29 mouse cellular contexts compared by ENCODE assay signal in the genomic region with DNA sequence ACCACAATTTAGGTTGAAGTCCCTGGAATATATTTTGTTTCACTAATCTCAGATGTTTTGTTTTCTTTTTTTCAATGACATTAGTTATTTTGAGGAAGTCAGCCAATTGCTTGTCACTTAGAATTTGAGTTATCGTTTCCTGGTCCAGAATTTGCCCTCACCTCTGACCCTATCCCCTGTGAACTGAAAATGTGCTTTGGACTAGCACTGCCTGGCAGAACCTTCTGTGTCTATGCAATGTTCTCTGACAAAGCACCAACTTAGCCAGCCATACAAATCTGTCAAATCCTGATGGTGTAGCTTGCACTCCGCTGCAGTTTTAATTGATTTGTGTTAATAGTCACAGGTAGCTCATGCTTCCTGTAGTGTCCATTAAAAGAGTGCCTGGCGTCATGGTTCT. TPM values are rescaled to one million over a fixed set of nuclear protein-coding genes. Genes with fewer than 3 reads are reported as not detected.
DNase-seq lines count a peak whose midpoint lies in the region; ATAC-seq lines count a peak whose summit lies in the region.
"Had no signal": no experiment of that assay in that cellular context is flagged by ENCODE, and none has a peak within 500 bp of the region (broad histone marks: within the 10 kb centered on the region; RNA-seq: fewer than 3 reads in every experiment).

No protein-coding gene starts in this region.

- intact Hi-C loops in heart, postnatal 36 days (cut with DNase I): no loop called here

- no peak for ATAC-seq in kidney, embryonic 15.5 days (replicated peaks; ENCODE audit: low FRiP score)
- ATAC-seq: CD4-positive, CD25-positive, alpha-beta regulatory T cell, adult 4 months; forebrain, embryonic 15.5 days; inflammation-experienced regulatory T-cells, adult 6 months; midbrain, embryonic 15.5 days had no signal

- 0 out of 2 replicates have a peak, but pooled peaks cover 6% of the 10 kb centered on the region for H3K4me1 ChIP-seq in kidney, embryonic 15.5 days
- H3K4me1 ChIP-seq: embryonic facial prominence, embryonic 13.5 days; forebrain, embryonic 15.5 days; hindbrain, embryonic 15.5 days; midbrain, embryonic 15.5 days; neural tube, embryonic 15.5 days had no signal

- 53% methylated on average over 3 of the region's 3 CpGs for WGBS in kidney, embryonic 15.5 days

- H3K4me3 ChIP-seq in kidney, embryonic 15.5 days (replicated peaks): no peak overlapping the region
- H3K4me3 ChIP-seq: embryonic facial prominence, embryonic 13.5 days; forebrain, embryonic 10.5 days; forebrain, embryonic 15.5 days; heart, adult 2 months; heart, embryonic 12.5 days; hindbrain, embryonic 15.5 days; midbrain, embryonic 10.5 days; midbrain, embryonic 15.5 days; neural tube, embryonic 15.5 days had no signal

- H3K4me2 ChIP-seq in kidney, embryonic 15.5 days: no peak overlapping the region
- H3K4me2 ChIP-seq: embryonic facial prominence, embryonic 13.5 days; forebrain, embryonic 15.5 days; heart, embryonic 12.5 days; hindbrain, embryonic 15.5 days; midbrain, embryonic 15.5 days; neural tube, embryonic 15.5 days had no signal

- peak; percentile 66 for DNase-seq in heart, adult 11 months
- no peak for DNase-seq in heart, postnatal 36 days
- DNase-seq in kidney, postnatal 10 days: peak; percentile 31
- peak; percentile 15 to 47 for DNase-seq in adrenal gland, postnatal 36 days
- DNase-seq in layer of hippocampus, postnatal 25 days (ENCODE audit: extremely low spot score in 1 of 2, low spot score in 1 of 2): no peak
- no peak for DNase-seq in spleen, postnatal 10 days (ENCODE audit: low spot score in 2 of 2)
- DNase-seq: cerebellum, adult 11-12 months; cerebellum, adult 9-11 months; gastrocnemius, postnatal 25 days; heart, adult 2 months; layer of hippocampus, postnatal 36 days; left cerebral cortex, postnatal 4 days; lung, adult 2 months; lung, postnatal 10 days; retina, postnatal 1 day; right cerebral cortex, postnatal 14 days; thymus, postnatal 14 days had no signal

- peaks cover 11% of the 10 kb centered on the region for H3K36me3 ChIP-seq in kidney, embryonic 15.5 days
- H3K36me3 ChIP-seq: forebrain, embryonic 15.5 days; hindbrain, embryonic 15.5 days; midbrain, embryonic 15.5 days; neural tube, embryonic 15.5 days had no signal

- H3K27me3 ChIP-seq in kidney, embryonic 15.5 days: no peaks in the 10 kb centered on the region
- H3K27me3 ChIP-seq: embryonic facial prominence, embryonic 13.5 days; forebrain, embryonic 15.5 days; heart, embryonic 12.5 days; hindbrain, embryonic 15.5 days; midbrain, embryonic 15.5 days; neural tube, embryonic 15.5 days had no signal

- no peak overlapping the region for H3K9ac ChIP-seq in kidney, embryonic 15.5 days
- H3K9ac ChIP-seq: embryonic facial prominence, embryonic 13.5 days; forebrain, embryonic 15.5 days; heart, embryonic 12.5 days; hindbrain, embryonic 15.5 days; liver, embryonic 14.5 days; midbrain, embryonic 15.5 days; neural tube, embryonic 15.5 days had no signal

- H3K9me3 ChIP-seq in kidney, embryonic 15.5 days (replicated peaks): no peaks in the 10 kb centered on the region
- H3K9me3 ChIP-seq: embryonic facial prominence, embryonic 13.5 days; forebrain, embryonic 10.5 days; forebrain, embryonic 15.5 days; heart, embryonic 12.5 days; hindbrain, embryonic 15.5 days; midbrain, embryonic 10.5 days; midbrain, embryonic 15.5 days; neural tube, embryonic 15.5 days had no signal

- no peak overlapping the region for H3K27ac ChIP-seq in kidney, embryonic 15.5 days
- H3K27ac ChIP-seq: embryonic facial prominence, embryonic 13.5 days; forebrain, embryonic 10.5 days; forebrain, embryonic 15.5 days; heart, adult 2 months; hindbrain, embryonic 15.5 days; liver, embryonic 14.5 days; midbrain, embryonic 10.5 days; midbrain, embryonic 15.5 days; neural tube, embryonic 15.5 days had no signal

RNA-seq across cellular contexts. Expression of gene Kiz, which starts 10.1 kb away (rescaled TPM):
- 100 to 1,000 TPM in 1 of 2 experiments, 10 to 100 TPM in 1; 94.1 to 107 TPM for total RNA-seq in heart, postnatal 36 days (2021)
- polyA plus RNA-seq in kidney, embryonic 15.5 days (2015; fragmentation: Nextera tagmentation; extraction: Ambion mirVana): 31.1 and 33.5 TPM in 2 replicates
- 10 to 100 TPM; 46.4 to 47.3 TPM for total RNA-seq in adrenal gland, postnatal 36 days (2021)
- total RNA-seq in layer of hippocampus, postnatal 25 days (2021): 10 to 100 TPM; 22.0 to 24.4 TPM

Comparison
In these comparisons a context has a peak if more than half of its experiments do, and no peak if none do; other contexts are left out.
1. DNase-seq: peak in heart, adult 11 months (single experiment), kidney, postnatal 10 days (single experiment) and adrenal gland, postnatal 36 days (2 of 2); none in heart, postnatal 36 days (0 of 2), layer of hippocampus, postnatal 25 days (0 of 2) and spleen, postnatal 10 days (0 of 2).